Mouse (Mus musculus): ENCODE measurements around the gene Prr12.

GRCm38 (mm10) chr7:44983085-44983484 lies 69.6 kb downstream of the Prr12 start:
- TF ChIP-seq POLR2A (IDR thresholded peaks at IDR 0.05; ENCODE audit: borderline replicate concordance, extremely low read depth, insufficient read depth, insufficient read length, poor library complexity, severe bottlenecking): no peak
- peak; percentile 99 for TF ChIP-seq CTCF (IDR thresholded peaks at IDR 0.05; ENCODE audit: borderline replicate concordance, extremely low read depth, insufficient read depth, insufficient read length)
